Mouse (Mus musculus): ENCODE measurements at regions not wholly inside any gene's neighbourhood (a gene's known extent, or its start where the extent isn't known, plus 50 kb on each side); places are given as distances from the start of the nearest gene placed in this dataset.
"Not testable (repeated sequence)": the region's sequence is repeated elsewhere in the genome, so short reads cannot be mapped to it uniquely, and the experiment has no call there.

DNA sequence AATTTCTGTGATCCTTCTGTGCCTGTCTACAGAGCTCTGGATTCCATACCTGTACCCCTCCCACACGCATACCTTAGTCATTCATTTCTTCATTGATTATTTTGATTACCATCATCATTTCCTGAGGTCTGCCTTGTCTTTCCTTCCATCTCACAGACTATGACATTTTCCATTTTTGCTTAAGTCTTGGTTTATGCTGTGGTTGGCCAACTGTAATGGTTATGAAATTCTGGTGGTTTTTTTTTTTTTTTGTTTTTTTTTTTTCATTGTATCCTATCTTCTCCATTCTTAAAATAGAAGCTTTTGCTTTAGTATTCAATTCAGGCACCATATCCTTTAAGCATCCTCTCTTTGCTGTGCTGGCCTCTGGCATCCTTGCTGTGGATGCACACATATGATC lies 227.4 kb downstream of the Gm15319 start:
- H3K4me3 ChIP-seq (ENCODE audit: control insufficient read depth in 1 of 2, insufficient read depth in 1 of 2, low read depth in 1 of 2, low read length in 2 of 2); H3K36me3 ChIP-seq (ENCODE audit: control insufficient read depth, insufficient read depth, low read length); H3K4me1 ChIP-seq (ENCODE audit: control insufficient read depth in 2 of 2, insufficient read depth in 2 of 2, low read length in 2 of 2); H3K9ac ChIP-seq (ENCODE audit: low read length); H3K27ac ChIP-seq (replicated peaks in 1 of 2; ENCODE audit: control insufficient read depth in 1 of 2, insufficient read depth in 1 of 2, low read depth in 2 of 2, low read length in 2 of 2); H3K9me3 ChIP-seq (ENCODE audit: control insufficient read depth, low read length); H3K27me3 ChIP-seq (ENCODE audit: control insufficient read depth, insufficient read depth, low read length); H3K4me2 ChIP-seq (ENCODE audit: low read length); ATAC-seq (ENCODE audit: insufficient number of reproducible peaks, insufficient read depth, low FRiP score, low read depth): not testable (repeated sequence)
- WGBS = no CpG with 5 or more reads among the region's 1 CpGs

GRCm38 (mm10) chr8:20145436-20145835 lies 217.6 kb downstream of the Gm15319 start:
- H3K4me1 ChIP-seq (ENCODE audit: control insufficient read depth in 2 of 2, insufficient read depth in 2 of 2, low read length in 2 of 2); H3K27ac ChIP-seq (replicated peaks in 1 of 2; ENCODE audit: control insufficient read depth in 1 of 2, insufficient read depth in 1 of 2, low read depth in 2 of 2, low read length in 2 of 2); H3K4me3 ChIP-seq (ENCODE audit: control insufficient read depth in 1 of 2, insufficient read depth in 1 of 2, low read depth in 1 of 2, low read length in 2 of 2); ATAC-seq (ENCODE audit: insufficient number of reproducible peaks, insufficient read depth, low FRiP score, low read depth); H3K36me3 ChIP-seq (ENCODE audit: control insufficient read depth, insufficient read depth, low read length); H3K27me3 ChIP-seq (ENCODE audit: control insufficient read depth, insufficient read depth, low read length); H3K4me2 ChIP-seq (ENCODE audit: low read length); H3K9me3 ChIP-seq (ENCODE audit: control insufficient read depth, low read length); H3K9ac ChIP-seq (ENCODE audit: low read length): not testable (repeated sequence)
- WGBS = 84% methylated on average over 4 of the region's 4 CpGs

DNA sequence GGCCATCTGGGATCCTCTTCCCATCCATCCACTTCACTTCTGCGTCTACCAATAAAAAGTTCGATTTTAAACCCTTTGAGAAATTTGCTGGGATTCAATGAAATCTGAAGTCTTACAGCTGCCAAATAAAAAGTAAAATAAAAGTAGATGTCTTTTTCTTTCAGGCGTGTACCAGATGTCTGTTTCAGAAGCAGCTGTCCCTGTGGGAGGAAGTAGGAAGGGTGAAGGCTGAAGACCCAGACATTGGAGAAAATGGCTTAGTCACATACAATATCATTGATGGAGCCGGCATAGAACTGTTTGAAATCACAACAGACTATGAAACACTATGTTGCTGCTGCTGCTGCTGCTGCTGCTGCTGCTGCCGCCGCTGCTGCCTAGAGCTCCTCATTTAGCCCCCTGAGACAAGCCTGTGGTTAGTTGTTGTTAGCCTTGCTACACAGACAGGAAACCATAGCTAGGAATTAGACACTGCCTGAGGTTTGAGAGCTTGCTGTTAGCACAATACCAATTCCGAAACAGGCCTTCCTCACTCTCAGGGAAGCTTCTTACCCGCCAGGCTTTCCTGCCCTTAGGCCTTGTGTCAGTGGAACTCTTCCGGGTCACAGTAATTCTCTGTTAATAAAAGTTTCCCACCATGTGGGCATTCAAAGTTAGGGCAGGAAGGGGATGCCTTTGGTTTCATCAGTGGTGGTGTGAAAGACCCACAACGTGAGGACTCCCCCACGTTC lies 211.5 kb downstream of the Gm15319 start:
- WGBS = 89% methylated on average over 5 of the region's 11 CpGs
- not testable (repeated sequence) for H3K9ac ChIP-seq (ENCODE audit: low read length); H3K27me3 ChIP-seq (ENCODE audit: control insufficient read depth, insufficient read depth, low read length); H3K9me3 ChIP-seq (ENCODE audit: control insufficient read depth, low read length); H3K4me3 ChIP-seq (ENCODE audit: control insufficient read depth in 1 of 2, insufficient read depth in 1 of 2, low read depth in 1 of 2, low read length in 2 of 2); H3K4me1 ChIP-seq (ENCODE audit: control insufficient read depth in 2 of 2, insufficient read depth in 2 of 2, low read length in 2 of 2); H3K4me2 ChIP-seq (ENCODE audit: low read length); ATAC-seq (ENCODE audit: insufficient number of reproducible peaks, insufficient read depth, low FRiP score, low read depth); H3K27ac ChIP-seq (replicated peaks in 1 of 2; ENCODE audit: control insufficient read depth in 1 of 2, insufficient read depth in 1 of 2, low read depth in 2 of 2, low read length in 2 of 2); H3K36me3 ChIP-seq (ENCODE audit: control insufficient read depth, insufficient read depth, low read length)

DNA sequence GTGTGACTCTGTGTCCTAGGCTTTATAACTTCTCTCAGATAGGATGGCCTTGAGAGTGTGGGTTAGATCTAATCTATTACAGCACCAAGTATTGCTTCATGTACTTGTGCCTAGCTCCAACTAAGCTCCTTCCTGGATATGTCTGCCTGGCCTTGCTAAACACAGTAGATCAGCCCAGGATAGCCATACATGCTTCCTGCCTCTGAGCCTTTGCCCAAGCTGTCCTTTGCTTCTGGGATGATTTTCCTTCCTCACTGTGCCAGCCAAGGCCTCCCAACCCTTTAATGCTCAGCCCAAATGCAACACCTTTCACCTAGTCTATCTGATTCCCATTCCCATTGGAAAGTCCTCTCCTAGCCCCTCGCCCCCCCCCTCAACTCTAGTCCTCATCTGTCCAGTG lies 208.9 kb downstream of the Gm15319 start:
- ATAC-seq (ENCODE audit: insufficient number of reproducible peaks, insufficient read depth, low FRiP score, low read depth); H3K27me3 ChIP-seq (ENCODE audit: control insufficient read depth, insufficient read depth, low read length); H3K27ac ChIP-seq (replicated peaks in 1 of 2; ENCODE audit: control insufficient read depth in 1 of 2, insufficient read depth in 1 of 2, low read depth in 2 of 2, low read length in 2 of 2); H3K4me1 ChIP-seq (ENCODE audit: control insufficient read depth in 2 of 2, insufficient read depth in 2 of 2, low read length in 2 of 2); H3K36me3 ChIP-seq (ENCODE audit: control insufficient read depth, insufficient read depth, low read length); H3K4me2 ChIP-seq (ENCODE audit: low read length); H3K9me3 ChIP-seq (ENCODE audit: control insufficient read depth, low read length); H3K4me3 ChIP-seq (ENCODE audit: control insufficient read depth in 1 of 2, insufficient read depth in 1 of 2, low read depth in 1 of 2, low read length in 2 of 2); H3K9ac ChIP-seq (ENCODE audit: low read length): not testable (repeated sequence)
- WGBS = 89% methylated on average over 1 of the region's 1 CpGs
